Mouse (Mus musculus) forebrain, embryonic 10.5 days (tissue): ENCODE data around the gene Fbxw25. TPM values are rescaled to one million over a fixed set of nuclear protein-coding genes. Genes with fewer than 3 reads are reported as not detected.
A peak's percentile ranks its signal among the peaks of the same experiment; 100 is the strongest.
"Not testable (repeated sequence)": the region's sequence is repeated elsewhere in the genome, so short reads cannot be mapped to it uniquely, and the experiment has no call there.

Experiments
- DNase-seq: peaks from one replicate; pipeline ENCODE4 v3.0.0-alpha.2; 2017; ENCODE audit warnings: low spot score; ENCODE audit errors: extremely low spot score
- H3K27ac ChIP-seq: fragments of 300-500 bp; sonication (generic); 2 replicates; pipeline ENCODE4 v1.5.1; 2016; ENCODE audit warnings: mild to moderate bottlenecking
- H3K27me3 ChIP-seq: fragments of 300-500 bp; sonication (generic); 2 replicates; pipeline ENCODE4 v1.6.1; 2016; ENCODE audit warnings: mild to moderate bottlenecking; ENCODE audit not compliant: poor library complexity, severe bottlenecking
- H3K36me3 ChIP-seq: fragments of 300-500 bp; sonication (generic); replicated peaks from 2 replicates; pipeline ENCODE4 v1.6.1; 2016; ENCODE audit warnings: mild to moderate bottlenecking, moderate library complexity
- H3K4me1 ChIP-seq: fragments of 300-500 bp; sonication (generic); 2 replicates; pipeline ENCODE4 v1.6.1; 2016
- H3K4me3 ChIP-seq: fragments of 300-500 bp; sonication (generic); 2 replicates; pipeline ENCODE4 v1.5.1; 2016; ENCODE audit warnings: mild to moderate bottlenecking, moderate library complexity
- H3K9me3 ChIP-seq: fragments of 300-500 bp; sonication (generic); 2 replicates; pipeline ENCODE4 v1.6.1; 2016; ENCODE audit warnings: mild to moderate bottlenecking, moderate library complexity
- WGBS: fragments of 180-500 bp; shearing (Covaris S2); methylation state at CpG from one replicate; pipeline ENCODE4 v1.1.7; 2016; 5-methylcytosine and 5-hydroxymethylcytosine counted together
- polyA plus RNA-seq: library from polyadenylated mRNA; unstranded; fragments of >200 nt; fragmentation: Nextera tagmentation; extraction: Ambion mirVana; gene quantifications from 2 replicates; pipeline ENCODE4 v1.2.1, GENCODE M21; 2016

Fbxw25 gene
- polyA plus RNA-seq, result not detected in 2 replicates

DNA sequence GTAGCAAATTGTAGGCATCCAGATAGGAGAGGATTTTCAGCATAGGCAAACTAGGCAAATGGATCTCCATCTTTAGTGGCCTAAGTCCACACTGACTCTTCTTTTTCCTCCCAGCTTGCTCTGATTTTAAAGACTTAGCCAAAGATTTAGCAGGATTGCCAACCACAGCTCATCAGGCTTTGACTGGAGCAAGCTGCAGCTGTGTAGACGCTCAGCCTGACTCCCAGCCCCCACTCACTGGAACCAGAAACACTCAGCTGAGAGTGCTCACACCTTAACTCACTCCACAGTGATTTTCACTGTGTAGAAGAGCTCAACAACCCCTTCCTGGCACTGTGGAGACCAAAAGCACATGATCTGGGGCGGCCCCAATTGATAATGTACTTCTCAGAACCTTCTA, at the start of gene Fbxw25:
Fbxw25 (minus strand) TSS at position 101 of the 400 bp plus-strand sequence.
- H3K4me1 ChIP-seq, H3K4me3 ChIP-seq, H3K27me3 ChIP-seq, H3K9me3 ChIP-seq, H3K36me3 ChIP-seq, DNase-seq, H3K27ac ChIP-seq: not testable (repeated sequence)
- 81% methylated on average over 2 of the region's 2 CpGs for WGBS

DNA sequence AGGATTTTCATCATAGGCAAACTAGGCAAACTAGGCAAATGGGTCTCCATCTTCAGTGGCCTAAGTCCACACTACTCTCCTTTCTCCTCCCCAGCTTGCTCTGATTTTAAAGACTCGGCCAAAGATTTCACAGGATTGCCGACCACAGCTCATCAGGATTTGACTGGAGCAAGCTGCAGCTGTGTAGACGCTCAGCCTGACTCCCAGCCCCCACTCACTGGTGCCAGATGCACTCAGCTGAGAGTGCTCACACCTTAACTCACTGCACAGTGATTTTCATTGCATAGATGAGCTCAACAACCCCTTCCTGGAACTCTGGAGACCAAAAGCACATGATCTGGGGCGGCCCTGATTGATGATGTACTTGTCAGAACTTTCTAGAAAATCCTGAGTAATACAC, 38.1 kb upstream of the Fbxw25 start, which contains the start of gene Fbxw18:
Fbxw18 (minus strand) TSS at position 101 of the 400 bp plus-strand sequence.
- not testable (repeated sequence) for H3K9me3 ChIP-seq, H3K4me1 ChIP-seq, H3K27me3 ChIP-seq, H3K4me3 ChIP-seq, DNase-seq, H3K36me3 ChIP-seq, H3K27ac ChIP-seq
- WGBS, result 85% methylated on average over 4 of the region's 4 CpGs

DNA sequence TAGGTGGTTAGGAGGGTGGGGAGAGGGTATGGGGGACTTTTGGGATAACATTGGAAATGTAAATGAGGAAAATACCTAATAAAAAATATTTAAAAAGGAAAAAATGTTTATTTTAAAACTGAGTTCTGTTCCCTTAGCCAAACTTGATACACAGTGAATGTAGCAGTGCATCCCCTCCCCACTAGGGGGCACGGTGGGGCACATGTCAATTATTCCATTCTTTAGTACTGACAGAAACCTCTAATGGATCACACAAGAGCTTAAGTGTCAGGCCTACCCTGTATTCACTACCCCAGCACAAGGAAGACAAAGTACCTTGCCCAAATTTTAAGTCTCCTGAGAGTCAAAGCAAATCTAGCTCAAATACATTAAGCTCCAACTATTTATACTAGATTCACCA, 20.8 kb upstream of the Fbxw25 start:
- Histone ChIP-seq H3K27ac (no peak overlapping the region), H3K9me3 (peaks cover 3% of the 10 kb centered on the region; the same call in 1 of the 2 replicates), H3K36me3 (no peaks in the 10 kb centered on the region), H3K27me3 (no peaks in the 10 kb centered on the region), H3K4me1 (no peaks in the 10 kb centered on the region), H3K4me3 (no peak overlapping the region)
- WGBS, result 17% methylated on average over 1 of the region's 1 CpGs
- peak; percentile 15 for DNase-seq

DNA sequence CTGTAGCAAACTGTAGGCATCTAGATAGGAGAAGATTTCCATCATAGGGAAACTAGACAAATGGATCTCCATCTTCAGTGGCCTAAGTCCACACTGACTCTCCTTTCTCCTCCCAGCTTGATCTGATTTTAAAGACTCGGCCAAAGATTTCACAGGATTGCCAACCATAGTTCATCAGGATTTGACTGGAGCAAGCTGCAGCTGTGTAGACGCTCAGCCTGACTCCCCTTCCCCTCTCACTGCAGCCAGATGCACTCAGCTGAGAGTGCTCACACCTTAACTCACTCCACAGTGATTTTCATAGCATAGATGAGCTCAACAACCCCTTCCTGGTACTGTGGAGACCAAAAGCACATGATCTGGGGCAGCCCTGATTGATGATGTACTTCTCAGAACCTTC, 38.5 kb downstream of the Fbxw25 start, which contains the start of gene Fbxw24:
Fbxw24 (minus strand) TSS at position 101 of the 400 bp plus-strand sequence.
- H3K27ac ChIP-seq, H3K27me3 ChIP-seq, H3K9me3 ChIP-seq, H3K4me3 ChIP-seq, DNase-seq, H3K4me1 ChIP-seq, H3K36me3 ChIP-seq: not testable (repeated sequence)
- WGBS, result 82% methylated on average over 2 of the region's 2 CpGs

DNA sequence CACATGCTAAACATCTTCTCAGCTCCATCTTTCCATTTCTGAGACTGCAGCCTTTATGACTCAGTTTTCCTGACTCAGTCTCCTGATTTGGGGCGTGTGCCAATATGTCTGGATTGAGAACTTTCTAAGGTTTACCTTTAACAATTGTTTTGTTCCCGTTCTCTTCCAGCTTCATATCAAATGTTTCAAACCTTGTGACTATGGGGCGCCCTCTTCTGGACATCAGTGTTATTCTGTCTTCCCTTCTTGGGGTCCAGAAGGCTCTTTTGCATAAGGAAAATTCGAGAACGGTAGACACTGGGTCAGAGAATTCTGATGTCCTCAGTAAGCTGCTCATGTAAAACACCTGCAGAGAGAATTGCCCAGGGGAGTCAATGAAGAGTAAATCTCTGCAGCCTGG, 57.6 kb downstream of the Fbxw25 start:
- not testable (repeated sequence) for H3K27me3 ChIP-seq, DNase-seq, H3K4me3 ChIP-seq, H3K9me3 ChIP-seq, H3K4me1 ChIP-seq, H3K36me3 ChIP-seq, H3K27ac ChIP-seq
- WGBS, result 46% methylated on average over 5 of the region's 5 CpGs

DNA sequence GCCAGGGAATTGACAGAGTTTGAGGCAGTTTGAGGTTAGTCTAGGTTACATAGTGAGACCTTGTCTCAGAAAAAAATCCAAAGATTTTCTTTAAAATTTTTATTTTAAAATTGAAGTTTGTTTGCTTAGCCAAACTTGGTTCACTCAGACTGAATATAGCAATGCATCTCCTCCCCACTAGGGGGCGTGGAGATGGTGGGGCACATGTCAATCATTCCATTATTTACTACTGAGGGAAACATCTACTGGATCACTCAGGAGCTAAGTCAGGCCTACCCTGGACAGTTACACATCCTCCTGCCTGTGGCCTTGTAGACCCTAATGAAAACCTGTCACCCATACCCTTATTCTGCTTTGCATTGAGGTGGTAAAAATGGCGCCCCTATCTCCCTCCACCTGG, 62.3 kb downstream of the Fbxw25 start:
- WGBS, result 68% methylated on average over 2 of the region's 2 CpGs
- H3K36me3 ChIP-seq, H3K4me1 ChIP-seq, H3K9me3 ChIP-seq, H3K27ac ChIP-seq, DNase-seq, H3K4me3 ChIP-seq, H3K27me3 ChIP-seq: not testable (repeated sequence)

DNA sequence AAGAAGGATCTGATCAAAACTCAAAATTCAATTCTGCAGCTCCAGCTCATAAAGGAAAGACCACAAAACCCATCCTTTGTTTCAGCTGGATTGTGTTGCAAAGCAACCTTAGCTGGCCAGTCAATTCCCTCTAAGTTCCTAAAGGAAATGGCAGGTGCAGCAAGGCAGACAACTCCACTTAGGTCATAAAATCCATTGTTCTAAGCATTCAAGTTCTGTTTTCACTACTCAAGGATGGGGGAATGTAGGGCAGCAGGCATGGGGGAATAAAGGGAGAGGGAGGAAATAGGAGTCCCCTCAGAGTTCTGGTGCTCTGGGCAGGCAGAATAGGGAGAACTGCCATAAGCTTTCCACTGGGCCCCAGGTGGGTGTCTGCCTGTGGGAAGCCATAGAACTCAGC, 67.2 kb downstream of the Fbxw25 start:
- H3K36me3 ChIP-seq, result no peaks in the 10 kb centered on the region
- H3K4me3 ChIP-seq, result no peak overlapping the region
- no peaks in the 10 kb centered on the region for H3K4me1 ChIP-seq
- no peak for DNase-seq
- H3K27me3 ChIP-seq, result no peaks in the 10 kb centered on the region
- no peak overlapping the region for H3K27ac ChIP-seq
- H3K9me3 ChIP-seq, result no peaks in the 10 kb centered on the region; the same call in 1 of the 2 replicates

Other genes starting within 250 kb of the Fbxw25 start
- not detected in 2 replicates for gene Fbxw16, start 215.5 kb downstream of the Fbxw25 start, polyA plus RNA-seq
- gene Fbxw19, start 168.8 kb downstream of the Fbxw25 start, polyA plus RNA-seq, result not detected in 2 replicates
- gene Fbxw15, start 96.4 kb downstream of the Fbxw25 start, polyA plus RNA-seq, result not detected in 2 replicates
- not detected in 2 replicates for gene Fbxw24, start 38.6 kb downstream of the Fbxw25 start, polyA plus RNA-seq
- gene Fbxw18, start 38.0 kb upstream of the Fbxw25 start, polyA plus RNA-seq, result not detected in 2 replicates
- not detected in 2 replicates for gene Fbxw26, start 81.4 kb upstream of the Fbxw25 start, polyA plus RNA-seq
- gene Fbxw27, start 126.0 kb upstream of the Fbxw25 start, polyA plus RNA-seq, result not detected in 2 replicates
- gene Spink8, start 147.6 kb upstream of the Fbxw25 start, polyA plus RNA-seq, result not detected in 2 replicates
- gene Nme6, start 168.1 kb upstream of the Fbxw25 start, polyA plus RNA-seq, result 116 and 124 TPM in 2 replicates
- gene Camp, start 185.0 kb upstream of the Fbxw25 start, polyA plus RNA-seq, result not detected in 2 replicates
- gene Cdc25a, start 210.9 kb upstream of the Fbxw25 start, polyA plus RNA-seq, result 42.2 and 45.5 TPM in 2 replicates